Mouse (Mus musculus): ENCODE results near the gene Apoa5. TPM values are rescaled to one million over a fixed set of nuclear protein-coding genes. Genes with fewer than 3 reads are reported as not detected.

The Apoa5 gene
- polyA plus RNA-seq, 1 experiment from 2014 or later, result not detected

- H3K4me2 ChIP-seq (ENCODE audit: low read depth, low read length), result no peak overlapping the region
- H3K9ac ChIP-seq (ENCODE audit: low read length), result no peak overlapping the region
- H3K9me3 ChIP-seq (replicated peaks; ENCODE audit: control insufficient read depth, low read length), result no peaks in the 10 kb centered on the region
- no peak for ATAC-seq (replicated peaks; ENCODE audit: extremely low read depth, insufficient read depth, low FRiP score)
- H3K4me3 ChIP-seq (ENCODE audit: low read length), result no peak overlapping the region
- no peak overlapping the region for H3K27ac ChIP-seq (ENCODE audit: low read length)
- peaks cover 34% of the 10 kb centered on the region for H3K36me3 ChIP-seq (ENCODE audit: control insufficient read depth, insufficient read depth)
- H3K27me3 ChIP-seq (ENCODE audit: control insufficient read depth, insufficient read depth, low read length), result peaks cover 12% of the 10 kb centered on the region
- H3K4me1 ChIP-seq (ENCODE audit: control insufficient read depth, insufficient read depth, low read length), result peaks cover 9% of the 10 kb centered on the region
- WGBS, result 68% methylated on average over 9 of the region's 9 CpGs
Measured at GRCm38 (mm10) chr9:46274494-46274893, 6.1 kb downstream of the Apoa5 start.

- Histone ChIP-seq H3K9ac (ENCODE audit: low read length) (peak within 1 kb of the TSS; percentile 80), H3K4me1 (ENCODE audit: control insufficient read depth, insufficient read depth, low read length) (peaks cover 10% of the 10 kb centered on the region), H3K4me2 (ENCODE audit: low read depth, low read length) (peak within 1 kb of the TSS; percentile 71), H3K36me3 (ENCODE audit: control insufficient read depth, insufficient read depth) (peaks cover 36% of the 10 kb centered on the region), H3K9me3 (replicated peaks; ENCODE audit: control insufficient read depth, low read length) (no peaks in the 10 kb centered on the region), H3K27me3 (ENCODE audit: control insufficient read depth, insufficient read depth, low read length) (no peaks in the 10 kb centered on the region), H3K4me3 (ENCODE audit: low read length) (peak within 1 kb of the TSS; percentile 65), H3K27ac (ENCODE audit: low read length) (peak within 1 kb of the TSS; percentile 70)
- WGBS, result under 1% methylated on average over 55 of the region's 55 CpGs
- ATAC-seq (replicated peaks; ENCODE audit: extremely low read depth, insufficient read depth, low FRiP score), result peak; percentile 87
Measured at GRCm38 (mm10) chr9:46282631-46283436, 14.4 kb downstream of the Apoa5 start, which contains the start of gene Bud13. Bud13 (plus strand) TSS chr9:46283008.

- Histone ChIP-seq H3K4me2 (ENCODE audit: low read depth, low read length) (no peak overlapping the region), H3K9ac (ENCODE audit: low read length) (no peak overlapping the region), H3K27ac (ENCODE audit: low read length) (no peak overlapping the region), H3K4me3 (ENCODE audit: low read length) (no peak overlapping the region), H3K9me3 (replicated peaks; ENCODE audit: control insufficient read depth, low read length) (no peaks in the 10 kb centered on the region), H3K4me1 (ENCODE audit: control insufficient read depth, insufficient read depth, low read length) (no peaks in the 10 kb centered on the region), H3K27me3 (ENCODE audit: control insufficient read depth, insufficient read depth, low read length) (no peaks in the 10 kb centered on the region), H3K36me3 (ENCODE audit: control insufficient read depth, insufficient read depth) (peaks cover 14% of the 10 kb centered on the region)
- ATAC-seq (replicated peaks; ENCODE audit: extremely low read depth, insufficient read depth, low FRiP score), result no peak
- WGBS, result 81% methylated on average over 4 of the region's 4 CpGs
Measured at GRCm38 (mm10) chr9:46298381-46298780, 29.9 kb downstream of the Apoa5 start.

DNA sequence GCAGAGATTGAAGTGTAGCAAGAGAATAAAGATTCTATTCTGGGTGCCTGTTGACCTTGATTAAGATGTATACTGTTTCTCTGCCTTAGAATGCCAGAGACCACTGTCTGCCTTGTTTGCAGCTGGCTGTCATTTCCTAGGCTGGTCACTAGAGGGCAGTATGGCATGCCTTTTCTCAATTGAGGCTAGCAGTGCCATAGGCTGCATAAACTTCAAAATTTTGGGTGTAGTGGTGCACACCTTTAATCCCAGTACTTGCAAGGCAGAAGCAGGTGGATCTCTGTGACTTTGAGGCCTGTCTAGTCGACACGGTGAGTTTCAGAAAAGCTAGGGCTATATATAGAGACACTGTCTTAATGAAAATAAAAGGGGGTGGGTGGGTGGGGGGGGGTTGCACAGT is 33.7 kb downstream of the Apoa5 start:
- Histone ChIP-seq H3K36me3 (ENCODE audit: control insufficient read depth, insufficient read depth) (peaks cover 11% of the 10 kb centered on the region), H3K4me3 (ENCODE audit: low read length) (no peak overlapping the region), H3K27me3 (ENCODE audit: control insufficient read depth, insufficient read depth, low read length) (no peaks in the 10 kb centered on the region), H3K9me3 (replicated peaks; ENCODE audit: control insufficient read depth, low read length) (no peaks in the 10 kb centered on the region), H3K4me2 (ENCODE audit: low read depth, low read length) (no peak overlapping the region), H3K9ac (ENCODE audit: low read length) (no peak overlapping the region), H3K27ac (ENCODE audit: low read length) (no peak overlapping the region), H3K4me1 (ENCODE audit: control insufficient read depth, insufficient read depth, low read length) (no peaks in the 10 kb centered on the region)
- WGBS, result 6% methylated on average over 2 of the region's 2 CpGs
- ATAC-seq (replicated peaks; ENCODE audit: extremely low read depth, insufficient read depth, low FRiP score), result 0 out of 2 replicates have a peak, but pooled peaks have one; percentile 49

- H3K27me3 ChIP-seq (ENCODE audit: control insufficient read depth, insufficient read depth, low read length), result peaks cover 9% of the 10 kb centered on the region
- no peaks in the 10 kb centered on the region for H3K36me3 ChIP-seq (ENCODE audit: control insufficient read depth, insufficient read depth)
- no peak overlapping the region for H3K4me3 ChIP-seq (ENCODE audit: low read length)
- no peak overlapping the region for H3K27ac ChIP-seq (ENCODE audit: low read length)
- no peaks in the 10 kb centered on the region for H3K9me3 ChIP-seq (replicated peaks; ENCODE audit: control insufficient read depth, low read length)
- no peak overlapping the region for H3K4me2 ChIP-seq (ENCODE audit: low read depth, low read length)
- no peak for ATAC-seq (replicated peaks; ENCODE audit: extremely low read depth, insufficient read depth, low FRiP score)
- WGBS, result 11% methylated on average over 7 of the region's 7 CpGs
- no peak overlapping the region for H3K9ac ChIP-seq (ENCODE audit: low read length)
- H3K4me1 ChIP-seq (ENCODE audit: control insufficient read depth, insufficient read depth, low read length), result no peaks in the 10 kb centered on the region
Measured at GRCm38 (mm10) chr9:46309121-46309520, 40.7 kb downstream of the Apoa5 start.

- no peaks in the 10 kb centered on the region for H3K4me1 ChIP-seq (ENCODE audit: control insufficient read depth, insufficient read depth, low read length)
- no peak overlapping the region for H3K9ac ChIP-seq (ENCODE audit: low read length)
- ATAC-seq (replicated peaks; ENCODE audit: extremely low read depth, insufficient read depth, low FRiP score), result 0 out of 2 replicates have a peak, but pooled peaks have one; percentile 18
- no peak overlapping the region for H3K4me3 ChIP-seq (ENCODE audit: low read length)
- no peaks in the 10 kb centered on the region for H3K36me3 ChIP-seq (ENCODE audit: control insufficient read depth, insufficient read depth)
- peaks cover 1% of the 10 kb centered on the region for H3K9me3 ChIP-seq (replicated peaks; ENCODE audit: control insufficient read depth, low read length)
- no peak overlapping the region for H3K27ac ChIP-seq (ENCODE audit: low read length)
- no peak overlapping the region for H3K4me2 ChIP-seq (ENCODE audit: low read depth, low read length)
- 2% methylated on average over 4 of the region's 4 CpGs for WGBS
- peaks cover 8% of the 10 kb centered on the region for H3K27me3 ChIP-seq (ENCODE audit: control insufficient read depth, insufficient read depth, low read length)
Measured at GRCm38 (mm10) chr9:46314507-46314906, 46.1 kb downstream of the Apoa5 start.

DNA sequence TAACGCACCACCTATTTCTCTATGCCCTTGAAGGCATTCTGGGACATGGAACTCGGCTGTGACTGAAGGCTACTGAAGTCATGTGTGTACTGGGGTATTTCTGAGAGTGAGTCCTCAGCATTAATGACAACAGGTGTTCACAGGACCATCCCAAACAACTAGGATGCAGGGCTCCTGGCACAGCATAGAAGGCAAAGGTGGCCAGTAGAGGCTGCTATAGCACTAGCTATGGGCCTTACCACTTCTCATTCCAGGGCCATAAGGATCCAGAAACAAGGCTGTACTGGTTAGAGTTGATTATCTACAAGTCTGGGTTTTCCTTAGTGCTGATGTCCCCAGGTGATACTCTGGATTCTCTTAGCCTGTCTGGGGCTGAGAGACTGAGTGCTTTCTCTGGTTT is 46.5 kb downstream of the Apoa5 start:
- Histone ChIP-seq H3K9me3 (replicated peaks; ENCODE audit: control insufficient read depth, low read length) (peaks cover 4% of the 10 kb centered on the region), H3K4me2 (ENCODE audit: low read depth, low read length) (no peak overlapping the region), H3K27me3 (ENCODE audit: control insufficient read depth, insufficient read depth, low read length) (peaks cover 8% of the 10 kb centered on the region), H3K36me3 (ENCODE audit: control insufficient read depth, insufficient read depth) (no peaks in the 10 kb centered on the region), H3K27ac (ENCODE audit: low read length) (no peak overlapping the region), H3K4me3 (ENCODE audit: low read length) (no peak overlapping the region), H3K9ac (ENCODE audit: low read length) (no peak overlapping the region), H3K4me1 (ENCODE audit: control insufficient read depth, insufficient read depth, low read length) (no peaks in the 10 kb centered on the region)
- 34% methylated on average over 2 of the region's 2 CpGs for WGBS
- no peak for ATAC-seq (replicated peaks; ENCODE audit: extremely low read depth, insufficient read depth, low FRiP score)

DNA sequence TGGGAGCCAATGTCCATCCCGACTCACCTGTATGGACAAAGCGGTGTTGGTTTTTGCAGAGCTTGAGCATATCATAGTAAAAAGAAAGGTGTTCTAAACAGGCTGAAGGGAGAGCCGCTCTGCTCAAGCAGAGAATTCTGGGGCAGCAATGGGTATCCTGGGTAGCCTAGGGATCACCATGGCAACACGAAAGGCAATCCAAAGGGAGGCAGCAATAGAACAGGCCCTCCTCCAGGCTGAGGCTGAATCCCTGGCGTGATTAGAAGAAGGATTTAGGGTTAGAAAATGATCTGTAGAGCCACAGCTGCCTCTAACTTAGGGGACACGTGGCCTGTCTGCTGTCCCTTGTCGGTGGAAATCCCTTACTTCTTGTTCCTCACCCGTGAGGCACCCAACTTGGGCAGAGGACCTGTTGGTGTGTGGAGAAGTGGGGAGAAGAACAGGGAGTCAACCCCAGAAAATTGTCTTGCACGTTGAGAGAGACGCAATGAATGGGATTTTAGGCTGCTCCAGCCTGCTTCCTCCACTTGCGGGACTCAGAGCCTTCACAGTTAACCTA is 47.5 kb downstream of the Apoa5 start:
- WGBS, result 63% methylated on average over 11 of the region's 11 CpGs
- H3K36me3 ChIP-seq (ENCODE audit: control insufficient read depth, insufficient read depth), result no peaks in the 10 kb centered on the region

GRCm38 (mm10) chr9:46316388-46316787 is 48.0 kb downstream of the Apoa5 start:
- Histone ChIP-seq H3K9me3 (replicated peaks; ENCODE audit: control insufficient read depth, low read length) (peaks cover 6% of the 10 kb centered on the region), H3K4me2 (ENCODE audit: low read depth, low read length) (no peak overlapping the region), H3K4me1 (ENCODE audit: control insufficient read depth, insufficient read depth, low read length) (no peaks in the 10 kb centered on the region), H3K27ac (ENCODE audit: low read length) (no peak overlapping the region), H3K27me3 (ENCODE audit: control insufficient read depth, insufficient read depth, low read length) (peaks cover 8% of the 10 kb centered on the region), H3K9ac (ENCODE audit: low read length) (no peak overlapping the region), H3K36me3 (ENCODE audit: control insufficient read depth, insufficient read depth) (no peaks in the 10 kb centered on the region), H3K4me3 (ENCODE audit: low read length) (no peak overlapping the region)
- no peak for ATAC-seq (replicated peaks; ENCODE audit: extremely low read depth, insufficient read depth, low FRiP score)
- WGBS, result 32% methylated on average over 5 of the region's 5 CpGs

More for the DNA sequence above, 47.5 kb downstream of the Apoa5 start:
- H3K4me3 ChIP-seq (ENCODE audit: low read length), result no peak overlapping the region
- no peak for ATAC-seq (replicated peaks; ENCODE audit: extremely low read depth, insufficient read depth, low FRiP score)
- peaks cover 6% of the 10 kb centered on the region for H3K9me3 ChIP-seq (replicated peaks; ENCODE audit: control insufficient read depth, low read length)
- H3K27me3 ChIP-seq (ENCODE audit: control insufficient read depth, insufficient read depth, low read length), result peaks cover 8% of the 10 kb centered on the region
- H3K4me1 ChIP-seq (ENCODE audit: control insufficient read depth, insufficient read depth, low read length), result no peaks in the 10 kb centered on the region
- no peak overlapping the region for H3K9ac ChIP-seq (ENCODE audit: low read length)
- no peak overlapping the region for H3K4me2 ChIP-seq (ENCODE audit: low read depth, low read length)
- H3K27ac ChIP-seq (ENCODE audit: low read length), result no peak overlapping the region

All from heart, embryonic 16.5 days (tissue).